In genomic region chr13:100552369-100553041, GRCm38 (mm10) we compare ENCODE assay signal across 8 mouse cellular contexts. TPM values are rescaled to one million over a fixed set of nuclear protein-coding genes. Genes with fewer than 3 reads are reported as not detected.
DNase-seq lines count a peak whose midpoint lies in the region; ATAC-seq and TF ChIP-seq lines count a peak whose summit lies in the region.

Gene Ocln, minus strand, starts transcription at chr13:100552718.

- peak within 1 kb of the TSS; percentile 0; the same call in 1 of the 2 replicates for H3K9ac ChIP-seq in CH12.LX (ENCODE audit: insufficient read depth, low read depth)
- H3K9ac ChIP-seq in forebrain, embryonic 12.5 days, result peak within 1 kb of the TSS; percentile 59
- H3K9ac ChIP-seq in hindbrain, postnatal 0 days (replicated peaks; ENCODE audit: low read length), result peak within 1 kb of the TSS; percentile 49

- TF ChIP-seq EP300 in CH12.LX (IDR thresholded peaks at IDR 0.05; ENCODE audit: low read length), result no peak

- TF ChIP-seq CTCF in CH12.LX (conservative IDR thresholded peaks at IDR 0.05 in 1 of 2, IDR thresholded peaks at IDR 0.05 in 1 of 2; ENCODE audit: low read depth in 2 of 2, low read length in 2 of 2), result no peak
- TF ChIP-seq CTCF in hindbrain, postnatal 0 days (IDR thresholded peaks at IDR 0.05; ENCODE audit: low read depth), result no peak
- no peak for TF ChIP-seq CTCF in small intestine, adult 2 months (IDR thresholded peaks at IDR 0.05; ENCODE audit: extremely low read depth, insufficient read length, insufficient replicate concordance, low read depth, low read length)

- H3K27me3 ChIP-seq in CH12.LX (replicated peaks), result peaks cover 62% of the 10 kb centered on the region
- peaks cover 59% of the 10 kb centered on the region for H3K27me3 ChIP-seq in forebrain, embryonic 12.5 days
- H3K27me3 ChIP-seq in hindbrain, postnatal 0 days (ENCODE audit: insufficient read depth, low read length), result peaks cover 21% of the 10 kb centered on the region
- H3K27me3 ChIP-seq in small intestine, adult 2 months (ENCODE audit: control insufficient read depth, insufficient read depth, low read length), result 0 out of 2 replicates have a peak, but pooled peaks cover 4% of the 10 kb centered on the region

- peaks cover 0 to 10% of the 10 kb centered on the region in 2 experiments; a peak in 2 of 4 replicates for H3K4me1 ChIP-seq in CH12.LX (ENCODE audit: control insufficient read depth in 1 of 2, insufficient read depth in 2 of 2)
- H3K4me1 ChIP-seq in forebrain, embryonic 12.5 days, result peaks cover 20% of the 10 kb centered on the region
- H3K4me1 ChIP-seq in hindbrain, postnatal 0 days (ENCODE audit: insufficient read depth, low read length), result no peaks in the 10 kb centered on the region
- peaks cover 5% of the 10 kb centered on the region for H3K4me1 ChIP-seq in small intestine, adult 2 months (ENCODE audit: control insufficient read depth, insufficient read depth, insufficient read length, low read length)

- peak within 1 kb of the TSS; percentile 11 for H3K4me2 ChIP-seq in CH12.LX (ENCODE audit: insufficient read depth, low read depth, poor library complexity, severe bottlenecking)
- peak within 1 kb of the TSS; percentile 99 for H3K4me2 ChIP-seq in forebrain, embryonic 12.5 days
- peak within 1 kb of the TSS; percentile 94 for H3K4me2 ChIP-seq in hindbrain, postnatal 0 days (ENCODE audit: low read depth, low read length)

- TF ChIP-seq POLR2A in CH12.LX (IDR thresholded peaks at IDR 0.05; ENCODE audit: low read depth, low read length), result no peak
- TF ChIP-seq POLR2A in small intestine, adult 2 months (IDR thresholded peaks at IDR 0.05; ENCODE audit: low read depth, low read length), result no peak; the same call in 1 of the 2 replicates

- TF ChIP-seq RAD21 in CH12.LX (IDR thresholded peaks at IDR 0.05; ENCODE audit: low read depth, low read length), result no peak

- H3K79me2 ChIP-seq in CH12.LX (replicated peaks; ENCODE audit: control insufficient read depth, extremely low read depth, insufficient read depth, poor library complexity, severe bottlenecking), result no peaks in the 10 kb centered on the region; the same call in 1 of the 2 replicates

- intact Hi-C loops in left cerebral cortex, postnatal 14 days (cut with DNase I), result no loop called here

- in situ Hi-C loops in CH12.LX (cut with MboI; ENCODE audit: low pct_ligation_motif_present, low pct_unique_long_range_greater_than_20kb, low sequenced_read_pairs), result no loop called here

- dilution Hi-C loops in CH12.LX (cut with MboI; ENCODE audit: extremely low pct_ligation_motif_present, extremely low pct_unique_long_range_greater_than_20kb, low sequenced_read_pairs), result no loop called here

- no peaks in the 10 kb centered on the region for H3K36me3 ChIP-seq in CH12.LX (replicated peaks in 1 of 2; ENCODE audit: control insufficient read depth in 1 of 2, insufficient read depth in 1 of 2, low read length in 1 of 2)
- no peaks in the 10 kb centered on the region for H3K36me3 ChIP-seq in forebrain, embryonic 12.5 days (replicated peaks)
- H3K36me3 ChIP-seq in hindbrain, postnatal 0 days (ENCODE audit: insufficient read depth, low read length), result no peaks in the 10 kb centered on the region
- no peaks in the 10 kb centered on the region for H3K36me3 ChIP-seq in small intestine, adult 2 months (ENCODE audit: control insufficient read depth, insufficient read depth, low read length)

- no peak for DNase-seq in CH12.LX (ENCODE audit: extremely low read depth)
- peak; percentile 81 for DNase-seq in brain, adult 2 months (ENCODE audit: low read depth, low spot score)
- DNase-seq in hindbrain, postnatal 0 days (ENCODE audit: low spot score), result peak; percentile 42
- peak in 1 of 2 experiments; percentile 5 for DNase-seq in left cerebral cortex, postnatal 14 days (ENCODE audit: low spot score in 2 of 2)
- no peak for DNase-seq in thymus, adult 18-20 months

- WGBS in forebrain, embryonic 12.5 days, result under 1% methylated on average over 45 of the region's 45 CpGs
- WGBS in hindbrain, postnatal 0 days, result under 1% methylated on average over 44 of the region's 45 CpGs
- under 1% methylated on average over 45 of the region's 45 CpGs for WGBS in small intestine, adult 2 months

- H3K9me3 ChIP-seq in CH12.LX (replicated peaks; ENCODE audit: low read length), result peaks cover 4% of the 10 kb centered on the region
- H3K9me3 ChIP-seq in forebrain, embryonic 12.5 days, result no peaks in the 10 kb centered on the region
- H3K9me3 ChIP-seq in hindbrain, postnatal 0 days (ENCODE audit: low read length), result no peaks in the 10 kb centered on the region

- peak; percentile 65 for ATAC-seq in forebrain, embryonic 12.5 days (ENCODE audit: low FRiP score)
- ATAC-seq in hindbrain, postnatal 0 days, result peak; percentile 87
- peak; percentile 21; the same call in 1 of the 2 replicates for ATAC-seq in megakaryocyte, adult 5-6 weeks (ENCODE audit: poor library complexity, severe bottlenecking)

- peak within 1 kb of the TSS; percentile 35 to 69 (median 48) for H3K4me3 ChIP-seq in CH12.LX (replicated peaks in 1 of 3; ENCODE audit: low read depth in 2 of 3, low read length in 2 of 3, poor library complexity in 1 of 3)
- peak within 1 kb of the TSS; percentile 59 for H3K4me3 ChIP-seq in forebrain, embryonic 12.5 days (replicated peaks)
- H3K4me3 ChIP-seq in hindbrain, postnatal 0 days (ENCODE audit: low read length), result peak within 1 kb of the TSS; percentile 75
- H3K4me3 ChIP-seq in small intestine, adult 2 months (ENCODE audit: low read depth, low read length), result peak within 1 kb of the TSS; percentile 68

- no peak within 1 kb of the TSS for H3K27ac ChIP-seq in CH12.LX (ENCODE audit: insufficient read depth, low read depth)
- H3K27ac ChIP-seq in forebrain, embryonic 12.5 days, result no peak within 1 kb of the TSS
- H3K27ac ChIP-seq in hindbrain, postnatal 0 days, result peak within 1 kb of the TSS; percentile 41; the same call in 1 of the 2 replicates
- peak within 1 kb of the TSS; percentile 69 for H3K27ac ChIP-seq in small intestine, adult 2 months (ENCODE audit: insufficient read depth, low read depth, low read length)

TF ChIP-seq in CH12.LX, 34 proteins besides CTCF, POLR2A, EP300 and RAD21:
- TF ChIP-seq SIN3A (IDR thresholded peaks at IDR 0.05; ENCODE audit: low read length) (no peak), MAZ (IDR thresholded peaks at IDR 0.05; ENCODE audit: low read depth, low read length) (peak; percentile 29), ELF1 (IDR thresholded peaks at IDR 0.05; ENCODE audit: low read depth, low read length) (no peak), IRF4 (IDR thresholded peaks at IDR 0.05; ENCODE audit: low read depth, low read length) (no peak), UBTF (IDR thresholded peaks at IDR 0.05; ENCODE audit: low read depth, low read length) (no peak), CHD1 (IDR thresholded peaks at IDR 0.05; ENCODE audit: low read depth, low read length) (no peak), NRF1 (IDR thresholded peaks at IDR 0.05; ENCODE audit: low read depth, low read length) (peak; percentile 82), MEF2A (IDR thresholded peaks at IDR 0.05; ENCODE audit: borderline replicate concordance, low read depth, low read length) (no peak), RCOR1 (conservative IDR thresholded peaks at IDR 0.05; ENCODE audit: low read depth, low read length) (no peak), KAT2A (IDR thresholded peaks at IDR 0.05; ENCODE audit: insufficient replicate concordance, low read length) (no peak), CHD2 (IDR thresholded peaks at IDR 0.05; ENCODE audit: low read length) (peak; percentile 33; the same call in 1 of the 2 replicates), ZMIZ1 (IDR thresholded peaks at IDR 0.05; ENCODE audit: low read depth, low read length) (no peak), BHLHE40 (IDR thresholded peaks at IDR 0.05; ENCODE audit: low read depth, low read length) (no peak), MAX (IDR thresholded peaks at IDR 0.05; ENCODE audit: low read length) (no peak), USF2 (conservative IDR thresholded peaks at IDR 0.05; ENCODE audit: low read depth, low read length) (no peak), SMC3 (IDR thresholded peaks at IDR 0.05; ENCODE audit: low read depth, low read length) (no peak), TCF12 (IDR thresholded peaks at IDR 0.05; ENCODE audit: low read depth, low read length) (no peak)

RNA-seq across cellular contexts. Expression of gene Ocln, which starts in this region (rescaled TPM):
- 2.0 and 2.2 TPM in 2 replicates for total RNA-seq in CH12.LX (2012; rRNA removed)
- 0.39 and 0.70 TPM in 2 replicates for total RNA-seq in CH12.LX (2014; rRNA removed)
- polyA plus RNA-seq in CH12.LX (2012; ENCODE audit: insufficient read length, low read depth), result 0.23 and 0.50 TPM in 2 replicates
- 2.9 and 3.4 TPM in 2 replicates for polyA plus RNA-seq in forebrain, embryonic 12.5 days (2016; fragmentation: Nextera tagmentation; extraction: Ambion mirVana)
- total RNA-seq in hindbrain, postnatal 0 days (2014; rRNA removed), result 12.4 and 12.9 TPM in 2 replicates
- 11.9 and 13.5 TPM in 2 replicates for polyA plus RNA-seq in hindbrain, postnatal 0 days (2015; fragmentation: Nextera tagmentation; extraction: Ambion mirVana)
- 10 to 100 TPM; 10.1 to 10.8 TPM for total RNA-seq in left cerebral cortex, postnatal 14 days (2021)
- not detected in 2 replicates for total RNA-seq in megakaryocyte, adult 5-6 weeks (2015)
- total RNA-seq in megakaryocyte, adult 5-6 weeks (2017), result not detected in 2 replicates
- polyA plus RNA-seq in small intestine, adult 2 months (2012; rRNA removed), result 7.4 and 23.3 TPM in 2 replicates

Comparison
In these comparisons a context has a peak if more than half of its experiments do, and no peak if none do; other contexts are left out.
1. Peak in ATAC-seq in megakaryocyte, adult 5-6 weeks; RNA of the gene not detected or under 1 TPM.
2. DNase-seq: peak in brain, adult 2 months (single experiment) and hindbrain, postnatal 0 days (single experiment); none in CH12.LX (single experiment) and thymus, adult 18-20 months (0 of 2).
3. H3K27ac ChIP-seq: peak in hindbrain, postnatal 0 days (single experiment) and small intestine, adult 2 months (single experiment); none in CH12.LX (single experiment) and forebrain, embryonic 12.5 days (single experiment).
4. H3K4me2 ChIP-seq: peak in every context shown above with its lines; median percentile 99 in forebrain, embryonic 12.5 days; 94 in hindbrain, postnatal 0 days; 11 in CH12.LX.
5. H3K9ac ChIP-seq: peak in every context shown above with its lines; median percentile 59 in forebrain, embryonic 12.5 days; 49 in hindbrain, postnatal 0 days; 0 in CH12.LX.
6. ATAC-seq: peak in every context shown above with its lines; median percentile 87 in hindbrain, postnatal 0 days; 65 in forebrain, embryonic 12.5 days; 21 in megakaryocyte, adult 5-6 weeks.
7. Peak in every context shown above with its lines, with median percentiles within 50 percentile points of each other: H3K4me3 ChIP-seq.